Mouse (Mus musculus): ENCODE measurements around the gene Slc35d3. TPM values are rescaled to one million over a fixed set of nuclear protein-coding genes. Genes with fewer than 3 reads are reported as not detected.

The Slc35d3 gene
- total and polyA plus RNA-seq, 3 experiments: not detected

GRCm38 (mm10) chr10:19875346-19875745, 24.1 kb upstream of the Slc35d3 start:
- peak overlapping the region; percentile 17 for H3K9ac ChIP-seq (ENCODE audit: control insufficient read depth, low read depth, low read length, poor library complexity, severe bottlenecking)
- peaks cover 0 to 33% of the 10 kb centered on the region in 2 experiments; a peak in 2 of 4 replicates for H3K36me3 ChIP-seq (ENCODE audit: control insufficient read depth in 1 of 2, insufficient read depth in 2 of 2, low read length in 2 of 2)
- no peaks in the 10 kb centered on the region for H3K9me3 ChIP-seq (replicated peaks; ENCODE audit: insufficient read depth, low read length)
- peak overlapping the region; percentile 58 for H3K27ac ChIP-seq (ENCODE audit: control insufficient read depth, low read depth, low read length)
- H3K4me1 ChIP-seq (ENCODE audit: control insufficient read depth in 1 of 2, insufficient read depth in 2 of 2, low read length in 2 of 2): peaks cover 31 to 37% of the 10 kb centered on the region in 2 experiments
- DNase-seq (ENCODE audit: low read depth, low spot score): peak; percentile 92
- no peaks in the 10 kb centered on the region for H3K27me3 ChIP-seq (ENCODE audit: control insufficient read depth in 1 of 2, insufficient read depth in 2 of 2, low read length in 2 of 2)
- H3K4me3 ChIP-seq (ENCODE audit: control insufficient read depth in 1 of 2, insufficient read depth in 1 of 2, low read depth in 2 of 2, low read length in 2 of 2): peak overlapping the region in 1 of 2 experiments; percentile 12; a peak in 2 of 4 replicates
- no peaks in the 10 kb centered on the region for H3K79me2 ChIP-seq (ENCODE audit: control insufficient read depth, insufficient read depth, low read length, poor library complexity)
- TF ChIP-seq MYC (IDR thresholded peaks at IDR 0.05; ENCODE audit: low read depth, low read length): peak; percentile 45; the same call in 1 of the 2 replicates
- TF ChIP-seq POLR2AphosphoS2 (IDR thresholded peaks at IDR 0.05; ENCODE audit: low read length): no peak
- peak; percentile 23; the same call in 1 of the 2 replicates for TF ChIP-seq BHLHE40 (IDR thresholded peaks at IDR 0.05; ENCODE audit: borderline replicate concordance, low read depth, low read length)
- TF ChIP-seq GATA1 (IDR thresholded peaks at IDR 0.05; ENCODE audit: low read depth, low read length): no peak
- TF ChIP-seq JUND (IDR thresholded peaks at IDR 0.05; ENCODE audit: low read depth, low read length): no peak
- TF ChIP-seq SIN3A (IDR thresholded peaks at IDR 0.05; ENCODE audit: low read length): peak; percentile 76
- no peak for TF ChIP-seq ZNF384 (IDR thresholded peaks at IDR 0.05; ENCODE audit: low read depth, low read length)
- no peak for TF ChIP-seq RAD21 (IDR thresholded peaks at IDR 0.05; ENCODE audit: low read depth, low read length)
- TF ChIP-seq POLR2A (IDR thresholded peaks at IDR 0.05; ENCODE audit: control insufficient read depth in 1 of 2, insufficient read depth in 1 of 2, low read depth in 1 of 2, low read length in 2 of 2, poor library complexity in 1 of 2): no peak
- TF ChIP-seq ZMIZ1 (IDR thresholded peaks at IDR 0.05; ENCODE audit: low read depth, low read length): no peak
- TF ChIP-seq NRF1 (IDR thresholded peaks at IDR 0.05; ENCODE audit: insufficient read depth, low read depth, low read length, poor library complexity, severe bottlenecking): no peak
- 0 out of 2 replicates have a peak, but pooled peaks have one; percentile 30 for TF ChIP-seq TCF12 (IDR thresholded peaks at IDR 0.05; ENCODE audit: low read depth, low read length)
- TF ChIP-seq SMC3 (IDR thresholded peaks at IDR 0.05; ENCODE audit: low read depth, low read length): no peak
- no peak for TF ChIP-seq ZC3H11A (IDR thresholded peaks at IDR 0.05; ENCODE audit: low read depth, low read length)
- 0 out of 2 replicates have a peak, but pooled peaks have one; percentile 26 for TF ChIP-seq TBP (IDR thresholded peaks at IDR 0.05; ENCODE audit: low read depth, low read length)
- no peak for TF ChIP-seq POLR2AphosphoS5 (IDR thresholded peaks at IDR 0.05; ENCODE audit: borderline replicate concordance, low read depth, low read length)
- TF ChIP-seq TAL1 (IDR thresholded peaks at IDR 0.05; ENCODE audit: low read length): 0 out of 2 replicates have a peak, but pooled peaks have one; percentile 11
- TF ChIP-seq UBTF (IDR thresholded peaks at IDR 0.05; ENCODE audit: borderline replicate concordance, insufficient read depth, low read depth, low read length): no peak
- TF ChIP-seq USF2 (IDR thresholded peaks at IDR 0.05; ENCODE audit: borderline replicate concordance in 1 of 2, insufficient read depth in 1 of 2, low read depth in 1 of 2, low read length in 2 of 2): no peak
- TF ChIP-seq KAT2A (conservative IDR thresholded peaks at IDR 0.05; ENCODE audit: low read depth, low read length): no peak
- no peak for TF ChIP-seq MYB (IDR thresholded peaks at IDR 0.05; ENCODE audit: low read depth, low read length)
- no peak for TF ChIP-seq RCOR1 (IDR thresholded peaks at IDR 0.05; ENCODE audit: low read depth, low read length)
- peak; percentile 87 for TF ChIP-seq MXI1 (IDR thresholded peaks at IDR 0.05; ENCODE audit: low read depth, low read length)
- no peak for TF ChIP-seq ELF1 (IDR thresholded peaks at IDR 0.05; ENCODE audit: low read depth, low read length)
- TF ChIP-seq MAZ (IDR thresholded peaks at IDR 0.05; ENCODE audit: low read depth, low read length): no peak
- TF ChIP-seq CHD1 (IDR thresholded peaks at IDR 0.05; ENCODE audit: low read depth, low read length): no peak
- TF ChIP-seq USF1 (IDR thresholded peaks at IDR 0.05; ENCODE audit: low read depth, low read length): no peak
- peak; percentile 90 for TF ChIP-seq ETS1 (IDR thresholded peaks at IDR 0.05; ENCODE audit: low read depth, low read length)
- TF ChIP-seq GABPA (IDR thresholded peaks at IDR 0.05; ENCODE audit: low read depth, low read length): no peak
- TF ChIP-seq MEF2A (IDR thresholded peaks at IDR 0.05; ENCODE audit: extremely low read depth, insufficient replicate concordance, low read depth, low read length, poor library complexity, severe bottlenecking): no peak
- TF ChIP-seq E2F4 (IDR thresholded peaks at IDR 0.05; ENCODE audit: borderline replicate concordance, low read depth, low read length): no peak
- peak in 1 of 2 experiments; percentile 39; a peak in 2 of 4 replicates for TF ChIP-seq EP300 (IDR thresholded peaks at IDR 0.05; ENCODE audit: low read depth in 1 of 2, low read length in 2 of 2)
- peak; percentile 56; the same call in 1 of the 2 replicates for TF ChIP-seq MAX (IDR thresholded peaks at IDR 0.05; ENCODE audit: low read length)
- no peak for TF ChIP-seq CTCF (IDR thresholded peaks at IDR 0.05 in 2 of 3, conservative IDR thresholded peaks at IDR 0.05 in 1 of 3; ENCODE audit: control insufficient read depth in 1 of 3, insufficient read depth in 1 of 3, low read depth in 2 of 3, low read length in 3 of 3, poor library complexity in 1 of 3, severe bottlenecking in 1 of 3)
- TF ChIP-seq MAFK (IDR thresholded peaks at IDR 0.05; ENCODE audit: borderline replicate concordance, low read depth, low read length): peak; percentile 100
- no peak for TF ChIP-seq NELFE (IDR thresholded peaks at IDR 0.05; ENCODE audit: low read depth, low read length)
- no peak for TF ChIP-seq CHD2 (IDR thresholded peaks at IDR 0.05; ENCODE audit: low read length)
- no peak for TF ChIP-seq HCFC1 (IDR thresholded peaks at IDR 0.05; ENCODE audit: low read depth, low read length)

Measured in MEL (cell line).